Mouse (Mus musculus) neural tube, embryonic 12.5 days (tissue): Measurements from ENCODE around the gene Ddx39b. TPM values are rescaled to one million over a fixed set of nuclear protein-coding genes. Genes with fewer than 3 reads are reported as not detected.

ENCODE experiments used
- ATAC-seq: fragments of 200-750 bp; cut with Nextera tagmentation; 2 replicates; pipeline ENCODE4 v1.8.0; 2017; ENCODE audit warnings: low read depth, mild to moderate bottlenecking, moderate TSS enrichment, moderate library complexity; ENCODE audit not compliant: low FRiP score
- H3K27ac ChIP-seq: fragments of 300-500 bp; sonication (generic); 2 replicates; pipeline ENCODE4 v1.5.1; 2016
- H3K27me3 ChIP-seq: fragments of 300-500 bp; sonication (generic); replicated peaks from 2 replicates; pipeline ENCODE4 v1.6.1; 2016; ENCODE audit warnings: mild to moderate bottlenecking
- H3K36me3 ChIP-seq: fragments of 300-500 bp; sonication (generic); 2 replicates; pipeline ENCODE4 v1.6.1; 2016; ENCODE audit warnings: mild to moderate bottlenecking
- H3K4me1 ChIP-seq: fragments of 300-500 bp; sonication (generic); 2 replicates; pipeline ENCODE4 v1.6.1; 2016
- H3K4me2 ChIP-seq: fragments of 300-500 bp; sonication (generic); replicated peaks from 2 replicates; pipeline ENCODE4 v1.6.1; 2016; ENCODE audit warnings: mild to moderate bottlenecking
- H3K4me3 ChIP-seq: fragments of 300-500 bp; sonication (generic); 2 replicates; pipeline ENCODE4 v1.5.1; 2016
- H3K9ac ChIP-seq: fragments of 300-500 bp; sonication (generic); 2 replicates; pipeline ENCODE4 v1.6.1; 2016; ENCODE audit warnings: mild to moderate bottlenecking
- H3K9me3 ChIP-seq: fragments of 300-500 bp; sonication (generic); 2 replicates; pipeline ENCODE4 v1.6.1; 2016; ENCODE audit warnings: mild to moderate bottlenecking
- WGBS: fragments of 180-500 bp; shearing (Covaris S2); methylation state at CpG from one replicate; pipeline ENCODE4 v1.1.7; 2016; 5-methylcytosine and 5-hydroxymethylcytosine counted together
- polyA plus RNA-seq: library from polyadenylated mRNA; unstranded; fragments of >200 nt; fragmentation: Nextera tagmentation; extraction: Ambion mirVana; gene quantifications from 2 replicates; pipeline ENCODE4 v1.2.1, GENCODE M21; 2016

The Ddx39b gene
- polyA plus RNA-seq, 1 experiment from 2014 or later: 511 TPM

- H3K9ac ChIP-seq: 0 out of 2 replicates have a peak overlapping the region, but pooled peaks have one; percentile 13
Measured at GRCm38 (mm10) chr17:35237504-35237903, 4.0 kb upstream of the Ddx39b start.

GRCm38 (mm10) chr17:35239700-35240099, 1.8 kb upstream of the Ddx39b start:
- Histone ChIP-seq H3K4me2 (no peak overlapping the region), H3K27me3 (no peaks in the 10 kb centered on the region), H3K9me3 (no peaks in the 10 kb centered on the region), H3K4me1 (peaks cover 38% of the 10 kb centered on the region), H3K9ac (no peak overlapping the region), H3K36me3 (peaks cover 13% of the 10 kb centered on the region), H3K27ac (no peak overlapping the region), H3K4me3 (no peak overlapping the region)
- 83% methylated on average over 5 of the region's 5 CpGs for WGBS
- ATAC-seq: no peak

More at GRCm38 (mm10) chr17:35237504-35237903, 4.0 kb upstream of the Ddx39b start:
- 87% methylated on average over 12 of the region's 12 CpGs for WGBS
- H3K27me3 ChIP-seq: no peaks in the 10 kb centered on the region
- no peak overlapping the region for H3K27ac ChIP-seq
- H3K4me3 ChIP-seq: no peak overlapping the region
- no peaks in the 10 kb centered on the region for H3K9me3 ChIP-seq
- ATAC-seq: no peak
- no peak overlapping the region for H3K4me2 ChIP-seq
- no peaks in the 10 kb centered on the region for H3K36me3 ChIP-seq
- H3K4me1 ChIP-seq: peaks cover 32% of the 10 kb centered on the region

GRCm38 (mm10) chr17:35240384-35241304, 902 bp upstream of the Ddx39b start:
- ATAC-seq: no peak
- H3K4me1 ChIP-seq: peaks cover 43% of the 10 kb centered on the region

GRCm38 (mm10) chr17:35242015-35242941, 732 bp downstream of the Ddx39b start:
- Histone ChIP-seq H3K4me3 (peak overlapping the region; percentile 94), H3K4me2 (peak overlapping the region; percentile 90), H3K27me3 (no peaks in the 10 kb centered on the region), H3K9ac (peak overlapping the region; percentile 100), H3K9me3 (no peaks in the 10 kb centered on the region), H3K27ac (peak overlapping the region; percentile 96), H3K36me3 (peaks cover 39% of the 10 kb centered on the region), H3K4me1 (peaks cover 44% of the 10 kb centered on the region)
- under 1% methylated on average over 55 of the region's 55 CpGs for WGBS
- peak; percentile 73 for ATAC-seq

More at GRCm38 (mm10) chr17:35240384-35241304, 902 bp upstream of the Ddx39b start:
- 33% methylated on average over 12 of the region's 12 CpGs for WGBS
- Histone ChIP-seq H3K27ac (peak overlapping the region; percentile 96; the same call in 1 of the 2 replicates), H3K9me3 (no peaks in the 10 kb centered on the region), H3K9ac (peak overlapping the region; percentile 100), H3K4me2 (peak overlapping the region; percentile 90), H3K36me3 (peaks cover 22% of the 10 kb centered on the region), H3K27me3 (no peaks in the 10 kb centered on the region), H3K4me3 (peak overlapping the region; percentile 94)

- H3K4me2 ChIP-seq: peak overlapping the region; percentile 90
- no peaks in the 10 kb centered on the region for H3K9me3 ChIP-seq
- no peak for ATAC-seq
- H3K4me1 ChIP-seq: peaks cover 42% of the 10 kb centered on the region
- peak overlapping the region; percentile 94 for H3K4me3 ChIP-seq
- 7% methylated on average over 16 of the region's 16 CpGs for WGBS
- H3K9ac ChIP-seq: peak overlapping the region; percentile 100
- peak overlapping the region; percentile 96 for H3K27ac ChIP-seq
- no peaks in the 10 kb centered on the region for H3K27me3 ChIP-seq
- peaks cover 47% of the 10 kb centered on the region for H3K36me3 ChIP-seq
Measured at GRCm38 (mm10) chr17:35243086-35243485, 1.5 kb downstream of the Ddx39b start.

GRCm38 (mm10) chr17:35244999-35245398, 3.5 kb downstream of the Ddx39b start:
- Histone ChIP-seq H3K36me3 (peaks cover 65% of the 10 kb centered on the region), H3K9ac (peak overlapping the region; percentile 100; the same call in 1 of the 2 replicates), H3K27me3 (no peaks in the 10 kb centered on the region), H3K27ac (no peak overlapping the region), H3K4me2 (peak overlapping the region; percentile 90), H3K4me3 (no peak overlapping the region; the same call in 1 of the 2 replicates), H3K9me3 (no peaks in the 10 kb centered on the region), H3K4me1 (peaks cover 42% of the 10 kb centered on the region)
- 80% methylated on average over 2 of the region's 2 CpGs for WGBS
- ATAC-seq: no peak

GRCm38 (mm10) chr17:35245731-35246623, 4.4 kb downstream of the Ddx39b start:
- H3K4me2 ChIP-seq: peak overlapping the region; percentile 90
- H3K27me3 ChIP-seq: no peaks in the 10 kb centered on the region
- H3K9ac ChIP-seq: peak overlapping the region; percentile 100; the same call in 1 of the 2 replicates
- peaks cover 75% of the 10 kb centered on the region for H3K36me3 ChIP-seq
- no peak overlapping the region for H3K4me3 ChIP-seq
- 88% methylated on average over 15 of the region's 15 CpGs for WGBS
- ATAC-seq: no peak
- H3K27ac ChIP-seq: no peak overlapping the region
- H3K9me3 ChIP-seq: no peaks in the 10 kb centered on the region
- peaks cover 35% of the 10 kb centered on the region for H3K4me1 ChIP-seq

- Histone ChIP-seq H3K9me3 (no peaks in the 10 kb centered on the region), H3K4me1 (peaks cover 34% of the 10 kb centered on the region), H3K36me3 (peaks cover 85% of the 10 kb centered on the region), H3K27me3 (no peaks in the 10 kb centered on the region), H3K27ac (no peak overlapping the region), H3K4me3 (no peak overlapping the region), H3K9ac (no peak overlapping the region), H3K4me2 (no peak overlapping the region)
- ATAC-seq: no peak
- 85% methylated on average over 7 of the region's 7 CpGs for WGBS
Measured at GRCm38 (mm10) chr17:35247144-35247543, 5.6 kb downstream of the Ddx39b start.

GRCm38 (mm10) chr17:35248986-35249385, 7.4 kb downstream of the Ddx39b start:
- Histone ChIP-seq H3K9me3 (no peaks in the 10 kb centered on the region), H3K27ac (no peak overlapping the region), H3K27me3 (no peaks in the 10 kb centered on the region), H3K4me1 (peaks cover 27% of the 10 kb centered on the region), H3K9ac (no peak overlapping the region), H3K4me3 (no peak overlapping the region), H3K4me2 (no peak overlapping the region), H3K36me3 (peaks cover 97% of the 10 kb centered on the region)
- ATAC-seq: no peak
- 91% methylated on average over 14 of the region's 14 CpGs for WGBS

- WGBS: 86% methylated on average over 19 of the region's 19 CpGs
- H3K27ac ChIP-seq: no peak overlapping the region
- no peak overlapping the region for H3K4me2 ChIP-seq
- H3K4me3 ChIP-seq: no peak overlapping the region
- ATAC-seq: no peak
- no peaks in the 10 kb centered on the region for H3K27me3 ChIP-seq
- peaks cover 97% of the 10 kb centered on the region for H3K36me3 ChIP-seq
- no peak overlapping the region for H3K9ac ChIP-seq
- H3K4me1 ChIP-seq: peaks cover 20% of the 10 kb centered on the region
- H3K9me3 ChIP-seq: no peaks in the 10 kb centered on the region
Measured at GRCm38 (mm10) chr17:35249451-35250197, 8.1 kb downstream of the Ddx39b start.
